Mouse (Mus musculus) ES-E14 (cell line): Measurements from ENCODE around the gene Ranbp10. TPM values are rescaled to one million over a fixed set of nuclear protein-coding genes. Genes with fewer than 3 reads are reported as not detected.

ENCODE experiments used
- DNase-seq: peaks from one replicate; pipeline ENCODE4 v3.0.0-alpha.2; 2013; ENCODE audit warnings: low read depth, low spot score
- H3K27ac ChIP-seq: 2 replicates; pipeline ENCODE4 v1.5.1; 2012; ENCODE audit warnings: low read depth, mild to moderate bottlenecking, low read length, moderate library complexity, mixed read lengths; ENCODE audit not compliant: poor library complexity, insufficient read depth, severe bottlenecking
- H3K36me3 ChIP-seq: 2 replicates; pipeline ENCODE4 v1.6.1; 2012; ENCODE audit warnings: mild to moderate bottlenecking, low read length, moderate library complexity, mixed read lengths; ENCODE audit not compliant: control insufficient read depth, poor library complexity, insufficient read depth, severe bottlenecking
- H3K4me1 ChIP-seq, 2 experiments: fragments of 150-350 bp in 1 of 2; sonication (generic) in 1 of 2; 2 replicates each; pipeline ENCODE4 v1.6.1; 2012; ENCODE audit warnings: low read length in 2 of 2, mild to moderate bottlenecking in 1 of 2, mixed read lengths in 1 of 2; ENCODE audit not compliant: control insufficient read depth in 2 of 2, insufficient read depth in 2 of 2, poor library complexity in 1 of 2
- H3K4me3 ChIP-seq, 2 experiments: fragments of 150-350 bp in 1 of 2; sonication (generic) in 1 of 2; 2 replicates each; pipeline ENCODE4 v1.5.1; 2012; ENCODE audit warnings: low read length in 2 of 2, low read depth in 1 of 2, mild to moderate bottlenecking in 1 of 2, mixed read lengths in 1 of 2; ENCODE audit not compliant: insufficient read depth in 1 of 2, poor library complexity in 1 of 2, severe bottlenecking in 1 of 2
- H3K9ac ChIP-seq: 2 replicates; pipeline ENCODE4 v1.6.1; 2012; ENCODE audit warnings: low read depth, mild to moderate bottlenecking, low read length, mixed read lengths; ENCODE audit not compliant: poor library complexity, insufficient read depth, severe bottlenecking
- H3K9me3 ChIP-seq: fragments of 150-350 bp; sonication (generic); 2 replicates; pipeline ENCODE4 v1.6.1; 2012; ENCODE audit warnings: low read depth, mild to moderate bottlenecking, low read length; ENCODE audit not compliant: control insufficient read depth, insufficient read depth
- CHD2 ChIP-seq: IDR thresholded peaks from 2 replicates; pipeline ENCODE4 v1.6.1; 2014; ENCODE audit warnings: mild to moderate bottlenecking, low read depth, low read length, inconsistent platforms
- HCFC1 ChIP-seq: IDR thresholded peaks from 2 replicates; pipeline ENCODE4 v1.6.1; 2012; ENCODE audit warnings: low read length, inconsistent platforms, borderline replicate concordance; ENCODE audit not compliant: insufficient read depth
- MAFK ChIP-seq: IDR thresholded peaks from 2 replicates; pipeline ENCODE4 v1.6.1; 2014; ENCODE audit warnings: mild to moderate bottlenecking, low read depth, low read length, inconsistent platforms; ENCODE audit not compliant: insufficient read depth
- ZC3H11A ChIP-seq: IDR thresholded peaks from 2 replicates; pipeline ENCODE4 v1.6.1; 2012; ENCODE audit warnings: low read depth, mild to moderate bottlenecking, inconsistent platforms, low read length, borderline replicate concordance
- ZNF384 ChIP-seq: IDR thresholded peaks from 2 replicates; pipeline ENCODE4 v1.6.1; 2012; ENCODE audit warnings: low read depth, low read length, inconsistent platforms
- in situ Hi-C, 2 experiments: fragments of 600-800 bp; cut with MboI; formaldehyde crosslinking; loops; one replicate each; pipeline ENCODE4 v1.15.1; 2025; ENCODE audit warnings: low sequenced_read_pairs in 2 of 2, inconsistent platforms in 1 of 2; ENCODE audit not compliant: unreplicated experiment in 2 of 2
- total RNA-seq: library from RNA; depleted of rRNA; stranded (reverse); fragments of 300-350 nt; gene quantifications from 2 replicates; pipeline ENCODE4 v1.2.3, GENCODE M21; 2012; rRNA removed

The Ranbp10 gene
- 12.9 and 13.7 TPM in 2 replicates for total RNA-seq

GRCm38 (mm10) chr8:105826861-105827848 lies at the start of gene Ranbp10, which contains the start of gene Tsnaxip1:
TSS of gene Ranbp10 (minus strand) at chr8:105827350.
TSS of gene Tsnaxip1 (plus strand) at chr8:105827731.
- in situ Hi-C loops: no loop called here
- Histone ChIP-seq H3K9ac (peak within 1 kb of the TSS; percentile 88), H3K9me3 (no peaks in the 10 kb centered on the region), H3K27ac (peak within 1 kb of the TSS; percentile 16; the same call in 1 of the 2 replicates), H3K4me1 (peaks cover 0 to 5% of the 10 kb centered on the region in 2 experiments; a peak in 1 of 4 replicates), H3K4me3 (peak within 1 kb of the TSS; percentile 78 to 80), H3K36me3 (peaks cover 3% of the 10 kb centered on the region; the same call in 1 of the 2 replicates)
- TF ChIP-seq CHD2 (peak; percentile 56; the same call in 1 of the 2 replicates), MAFK (0 out of 2 replicates have a peak, but pooled peaks have one; percentile 5), HCFC1 (peak; percentile 98), ZNF384 (no peak)
- peak; percentile 98 for DNase-seq

DNA sequence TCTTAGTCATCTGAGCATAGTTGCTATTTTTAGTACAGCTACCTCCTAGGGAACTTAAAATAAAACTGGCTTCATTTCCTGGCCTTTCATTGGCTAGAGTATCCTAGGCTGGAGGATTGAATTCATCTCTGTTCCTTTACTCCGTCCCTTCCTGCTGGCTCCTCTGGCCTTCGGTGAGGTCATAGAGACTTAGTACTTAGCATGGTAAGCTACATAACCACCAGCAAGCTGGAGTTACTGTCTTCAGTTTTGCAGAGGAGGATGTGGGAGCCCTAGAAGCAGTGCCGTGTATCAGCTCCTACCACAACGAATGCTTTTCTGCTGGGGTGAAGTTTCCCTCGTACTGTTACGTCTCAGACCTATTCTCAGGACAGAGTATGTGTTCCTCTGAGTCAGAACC lies 47.2 kb upstream of the Ranbp10 start:
- Histone ChIP-seq H3K4me1 (peaks cover 1% of the 10 kb centered on the region in 2 experiments; a peak in 2 of 4 replicates), H3K27ac (no peak overlapping the region), H3K9ac (no peak overlapping the region), H3K9me3 (no peaks in the 10 kb centered on the region), H3K4me3 (no peak overlapping the region), H3K36me3 (peaks cover 50% of the 10 kb centered on the region)
- no peak for DNase-seq
- TF ChIP-seq CHD2 (no peak), ZNF384 (no peak), ZC3H11A (no peak), HCFC1 (no peak), MAFK (no peak)
- in situ Hi-C loops: no loop called here

DNA sequence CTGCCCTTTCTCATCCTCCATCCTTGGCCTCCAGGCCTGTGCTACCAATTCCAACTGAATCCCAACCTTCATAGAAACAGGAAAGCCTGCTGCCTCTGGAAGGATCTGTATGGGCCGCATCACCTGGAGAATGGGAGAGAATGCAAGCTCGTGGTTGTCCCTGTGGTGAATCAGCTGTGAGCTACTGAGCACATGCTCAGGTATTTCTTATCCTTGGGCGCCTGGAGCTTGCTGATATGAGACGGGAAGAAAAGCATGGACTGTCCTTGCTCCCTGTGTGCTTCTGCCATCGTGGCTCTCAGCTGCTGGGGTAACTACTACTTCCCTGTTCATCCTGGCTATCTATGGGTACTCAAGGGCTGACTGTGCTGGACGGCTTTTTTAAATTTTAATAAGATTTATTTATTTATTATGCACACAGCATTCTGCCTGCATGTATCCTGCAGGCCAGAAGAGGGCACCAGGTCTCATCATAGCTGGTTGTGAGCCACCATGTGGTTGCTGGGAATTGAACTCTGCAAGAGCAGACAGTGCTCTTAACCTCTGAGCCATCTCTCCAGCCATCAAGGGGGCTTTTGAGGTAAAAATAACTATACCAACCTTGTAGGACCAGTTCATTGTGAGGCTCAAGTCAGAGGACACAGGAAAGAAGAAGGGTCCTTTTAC lies 39.3 kb upstream of the Ranbp10 start:
- H3K4me1 ChIP-seq: peaks cover 12 to 30% of the 10 kb centered on the region in 2 experiments
- H3K9me3 ChIP-seq: no peaks in the 10 kb centered on the region
- peak overlapping the region; percentile 47; the same call in 1 of the 2 replicates for H3K9ac ChIP-seq
- no peak overlapping the region for H3K4me3 ChIP-seq
- in situ Hi-C loops: no loop called here
- H3K27ac ChIP-seq: no peak overlapping the region; the same call in 1 of the 2 replicates
- TF ChIP-seq HCFC1: no peak
- no peak for TF ChIP-seq MAFK
- TF ChIP-seq ZNF384: no peak
- TF ChIP-seq ZC3H11A: no peak
- peaks cover 47% of the 10 kb centered on the region for H3K36me3 ChIP-seq
- no peak for DNase-seq

GRCm38 (mm10) chr8:105861951-105862350 lies 34.8 kb upstream of the Ranbp10 start:
- Histone ChIP-seq H3K36me3 (peaks cover 17% of the 10 kb centered on the region), H3K9me3 (no peaks in the 10 kb centered on the region), H3K9ac (peak overlapping the region; percentile 98; the same call in 1 of the 2 replicates), H3K4me3 (peak overlapping the region; percentile 94 to 98), H3K4me1 (peaks cover 13% of the 10 kb centered on the region in 2 experiments), H3K27ac (no peak overlapping the region)
- TF ChIP-seq HCFC1 (no peak), CHD2 (no peak), ZC3H11A (no peak), MAFK (no peak), ZNF384 (no peak)
- DNase-seq: no peak
- in situ Hi-C loops: no loop called here
